Mouse (Mus musculus) embryo, embryonic 10 days (tissue): ENCODE measurements around the gene Sptbn1.

Experiments
- DNase-seq: peaks from one replicate; pipeline ENCODE4 v3.0.0-alpha.2; 2015; ENCODE audit warnings: low spot score

The Sptbn1 gene

GRCm38 (mm10) chr11:30126840-30127239, 141.1 kb downstream of the Sptbn1 start:
- DNase-seq: no peak

DNA sequence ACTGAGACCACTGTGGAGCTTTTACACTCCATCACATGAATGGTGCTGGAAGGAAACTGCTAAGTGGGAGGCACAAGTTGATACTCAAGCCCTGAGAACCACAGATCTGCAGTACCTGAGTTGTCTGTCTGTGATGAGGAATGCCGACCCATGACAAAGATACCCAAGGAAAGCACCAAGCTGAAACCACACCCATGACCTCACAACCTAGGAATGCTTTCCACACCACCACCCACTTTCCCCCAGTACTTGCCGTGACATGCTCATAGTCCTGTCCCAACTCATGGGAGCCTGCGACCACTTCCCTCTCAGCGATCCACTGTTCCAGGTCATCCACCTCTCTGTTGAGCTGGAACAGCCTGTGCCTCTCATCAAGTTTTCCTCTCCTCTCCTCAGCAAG, 149.9 kb downstream of the Sptbn1 start:
- DNase-seq: no peak

DNA sequence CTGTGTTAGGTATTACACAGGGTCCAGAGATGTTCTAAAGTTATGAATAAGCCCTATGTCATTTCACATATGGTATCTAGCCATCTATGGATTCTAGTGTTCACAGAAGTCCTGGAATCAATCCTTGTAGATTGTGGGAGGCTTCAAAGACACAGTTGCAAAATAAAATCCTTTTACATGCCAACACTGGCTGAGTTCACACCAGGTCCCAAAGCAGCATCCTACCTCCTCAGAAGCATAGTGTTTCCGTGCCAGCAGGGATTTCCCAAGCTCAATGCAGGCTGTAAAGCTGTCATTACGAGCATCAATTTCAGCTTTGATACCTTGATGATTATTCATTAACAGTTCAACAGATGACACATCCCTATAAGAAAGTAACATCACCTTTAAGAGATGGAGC, 154.3 kb downstream of the Sptbn1 start:
- no peak for DNase-seq

DNA sequence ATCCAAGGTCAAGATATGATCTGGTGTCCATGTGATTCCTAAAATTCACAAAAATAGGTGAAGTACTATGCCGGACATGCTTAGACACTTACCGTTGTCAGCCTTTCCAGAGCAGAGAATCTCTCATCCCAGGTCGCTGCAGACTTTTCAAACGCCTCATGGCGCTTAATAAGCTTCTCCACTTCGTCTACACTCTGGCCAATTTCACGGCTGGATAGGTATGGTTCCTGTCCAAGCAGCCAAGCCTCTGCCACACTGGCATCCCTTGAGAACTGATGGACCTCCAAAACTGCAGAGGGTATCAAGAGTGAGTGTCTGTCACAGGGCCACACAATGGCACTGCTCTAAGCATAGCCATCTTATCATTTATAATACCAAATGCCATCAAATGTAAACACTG, 157.3 kb downstream of the Sptbn1 start:
- no peak for DNase-seq

DNA sequence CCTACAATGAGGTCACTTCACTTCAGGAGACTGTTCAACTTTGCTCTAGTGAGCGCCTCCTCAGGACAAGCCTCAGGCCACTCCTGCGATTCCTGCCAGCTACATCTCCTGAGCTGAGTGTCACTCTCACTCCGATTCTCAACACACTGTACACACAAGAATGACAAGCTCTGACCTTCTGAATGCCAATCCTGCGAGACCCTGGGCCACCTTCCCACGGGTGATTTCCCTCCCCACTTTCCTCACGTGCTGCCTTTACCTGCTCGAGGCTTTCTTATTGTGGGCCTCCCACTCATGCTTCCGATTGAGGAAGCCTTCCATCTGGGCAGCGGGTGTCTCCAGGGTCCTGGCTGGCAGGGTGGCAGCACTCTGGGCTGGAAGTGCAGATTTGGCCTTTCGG, 163.8 kb downstream of the Sptbn1 start:
- DNase-seq: no peak

DNA sequence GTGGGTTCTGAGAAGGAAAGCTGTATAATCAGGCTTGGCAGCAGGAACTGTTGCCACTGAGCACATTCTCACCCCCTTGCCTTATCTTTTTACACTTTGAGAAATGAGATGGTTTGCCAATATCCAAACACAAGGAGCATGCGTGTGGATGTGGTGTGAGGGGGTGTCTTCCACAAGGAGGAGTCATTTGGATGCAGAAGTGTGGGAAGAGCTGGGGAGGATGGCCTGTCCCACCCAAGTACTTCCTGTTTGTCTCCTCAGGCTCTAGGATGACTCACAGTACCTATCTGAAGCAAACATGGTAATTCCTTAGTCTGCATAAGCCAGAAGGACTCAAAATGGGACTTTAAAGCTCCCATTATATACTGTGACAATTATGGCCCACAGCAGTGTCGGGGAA, 165.4 kb downstream of the Sptbn1 start:
- DNase-seq: no peak

- DNase-seq: no peak
These were observed 166.2 kb downstream of the Sptbn1 start for GRCm38 (mm10) chr11:30101796-30102195.

DNA sequence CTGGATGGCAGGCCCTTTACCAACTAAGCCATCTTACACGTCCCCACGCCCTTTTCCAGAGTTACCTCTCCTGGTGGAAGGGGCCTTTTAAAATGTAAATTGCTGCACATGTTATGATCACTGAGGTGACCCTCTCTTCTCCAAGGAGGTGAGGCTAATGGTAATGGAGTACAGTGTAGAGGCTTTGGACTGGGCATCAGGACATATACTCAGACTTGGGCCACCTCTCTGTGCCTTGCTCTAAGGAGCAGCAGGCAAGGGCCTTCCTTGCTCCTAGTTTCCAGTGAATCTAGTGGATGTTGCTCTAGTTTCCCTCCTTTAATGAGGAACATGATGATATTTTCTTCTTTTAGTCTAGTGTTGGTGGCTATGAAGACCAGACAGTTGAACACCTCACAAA, 166.8 kb downstream of the Sptbn1 start:
- DNase-seq: no peak

DNA sequence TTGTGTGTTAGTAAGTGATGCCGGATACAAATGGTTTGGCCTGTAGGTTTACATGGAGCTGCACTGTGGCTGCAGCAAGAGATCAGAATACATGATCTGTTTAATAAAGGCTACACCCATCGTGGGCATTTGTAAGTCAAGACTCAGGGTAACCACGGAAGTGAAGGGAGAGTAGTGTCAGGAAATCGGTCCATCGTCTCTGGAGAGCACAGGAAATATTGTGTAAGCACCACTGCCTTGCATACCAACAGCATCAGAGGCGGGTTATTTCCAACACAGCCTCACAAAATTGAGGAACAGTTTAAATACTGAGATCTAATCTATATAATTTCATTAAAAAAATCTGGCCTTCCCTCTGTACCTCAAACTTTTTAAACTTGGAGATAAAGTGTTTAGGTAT, 168.1 kb downstream of the Sptbn1 start:
- DNase-seq: no peak

GRCm38 (mm10) chr11:30095212-30095773, 172.7 kb downstream of the Sptbn1 start:
- no peak for DNase-seq

DNA sequence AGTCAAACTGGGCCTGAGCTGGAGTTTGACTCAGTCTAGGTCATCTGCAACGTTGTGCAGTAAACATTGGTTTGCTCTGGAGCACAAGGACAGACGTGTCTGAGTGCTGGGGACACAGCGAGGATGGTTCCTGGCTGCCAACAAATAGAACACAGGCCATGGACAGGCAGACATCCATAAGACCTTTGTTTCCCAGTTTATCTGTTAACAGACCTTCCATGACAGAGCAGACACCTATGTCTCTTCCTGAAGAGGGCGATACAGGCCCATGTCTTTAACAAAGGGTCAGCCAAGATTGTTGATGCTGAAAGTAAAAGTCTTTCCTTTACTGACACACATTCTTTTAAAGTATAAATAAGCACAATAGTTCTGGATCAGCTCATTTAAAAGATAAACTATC, 176.1 kb downstream of the Sptbn1 start:
- peak; percentile 35 for DNase-seq

- peak; percentile 43 for DNase-seq
These were observed 182.9 kb downstream of the Sptbn1 start for GRCm38 (mm10) chr11:30085114-30085513.

DNA sequence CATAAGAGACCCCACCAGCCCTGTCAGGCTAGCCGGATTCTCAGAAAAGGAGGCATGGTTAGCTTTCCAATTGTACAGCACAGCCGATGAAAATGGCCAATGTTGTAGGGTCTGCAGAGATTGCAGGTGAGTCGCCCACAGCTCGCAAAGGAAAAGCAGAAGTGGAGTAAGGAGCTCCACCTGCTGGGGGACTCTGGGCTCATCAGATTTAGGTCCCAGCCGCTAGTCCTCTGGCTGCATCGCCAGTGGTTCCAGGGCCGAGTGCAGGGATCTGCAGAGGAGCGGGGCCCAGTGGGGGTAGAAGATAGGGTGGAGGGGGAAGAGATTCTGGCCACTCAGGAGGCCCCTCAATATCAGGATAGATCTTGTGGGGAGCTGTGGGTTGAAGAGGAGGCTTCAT, 210.7 kb downstream of the Sptbn1 start:
- peak; percentile 37 for DNase-seq
